Mouse (Mus musculus): ENCODE measurements around the gene Cyb5b.
"Not testable (repeated sequence)": the region's sequence is repeated elsewhere in the genome, so short reads cannot be mapped to it uniquely, and the experiment has no call there.

Gene Cyb5b

DNA sequence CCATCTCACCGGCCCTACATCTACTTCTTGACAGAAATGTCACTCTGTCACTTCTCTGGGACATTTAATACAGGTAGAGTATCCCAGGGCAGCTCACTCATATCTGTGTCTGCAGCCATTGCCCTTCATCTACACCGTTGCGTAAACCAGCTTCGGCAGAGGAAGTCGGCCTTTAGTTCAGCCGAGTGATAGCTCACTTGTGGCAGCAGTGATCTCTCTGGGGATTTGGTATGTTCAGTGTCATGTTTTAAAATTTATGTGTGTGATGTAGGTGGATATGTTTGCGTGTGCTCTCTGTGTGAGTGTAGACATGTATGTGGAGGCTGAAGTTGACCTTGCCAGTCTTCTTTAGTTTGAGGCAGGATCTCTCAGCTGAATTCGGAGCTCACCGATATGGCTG is 15.3 kb downstream of the Cyb5b start:
- DNase-seq (ENCODE audit: extremely low read depth, low read depth, low spot score) = no peak

DNA sequence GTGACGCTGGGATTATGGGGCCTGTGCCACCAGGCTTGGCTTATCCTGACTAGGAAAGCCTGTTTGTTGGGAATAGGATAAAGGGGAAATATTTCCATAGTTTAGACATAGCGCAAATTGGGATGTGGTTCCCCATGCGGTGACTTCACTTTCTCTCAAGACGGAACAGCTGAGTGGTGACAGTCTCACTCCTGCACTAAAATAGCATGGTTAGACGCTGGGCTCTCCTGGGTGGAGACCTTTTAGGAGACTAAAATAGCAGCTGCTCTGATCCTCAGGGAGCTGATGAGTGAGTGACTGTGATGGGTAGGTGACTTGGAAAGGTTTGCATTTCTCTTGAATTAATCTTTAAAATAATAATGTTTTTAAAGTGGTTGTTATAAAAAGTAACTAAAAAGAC is 17.4 kb downstream of the Cyb5b start:
- no peak for DNase-seq (ENCODE audit: extremely low read depth, low read depth, low spot score)

DNA sequence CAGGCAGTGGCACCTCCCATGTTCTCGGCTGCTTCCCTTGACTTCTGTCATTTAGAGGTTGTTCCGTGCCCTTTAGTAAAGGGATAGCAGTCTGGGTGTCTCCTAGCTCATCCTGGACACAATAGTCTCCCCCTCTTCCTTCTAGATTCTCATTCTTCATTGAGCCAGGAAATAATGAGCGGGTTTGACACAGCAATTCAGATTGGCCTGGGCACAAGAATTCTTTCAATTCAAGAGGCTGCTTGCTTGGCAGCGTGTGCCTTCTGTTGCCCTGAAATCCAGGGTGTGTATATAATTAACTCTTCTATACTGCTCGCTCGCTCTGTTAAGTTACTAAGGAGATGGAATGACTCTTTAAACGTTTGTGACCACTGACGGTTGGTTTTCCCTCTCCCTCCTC is 21.7 kb downstream of the Cyb5b start:
- no peak for DNase-seq (ENCODE audit: extremely low read depth, low read depth, low spot score)

DNA sequence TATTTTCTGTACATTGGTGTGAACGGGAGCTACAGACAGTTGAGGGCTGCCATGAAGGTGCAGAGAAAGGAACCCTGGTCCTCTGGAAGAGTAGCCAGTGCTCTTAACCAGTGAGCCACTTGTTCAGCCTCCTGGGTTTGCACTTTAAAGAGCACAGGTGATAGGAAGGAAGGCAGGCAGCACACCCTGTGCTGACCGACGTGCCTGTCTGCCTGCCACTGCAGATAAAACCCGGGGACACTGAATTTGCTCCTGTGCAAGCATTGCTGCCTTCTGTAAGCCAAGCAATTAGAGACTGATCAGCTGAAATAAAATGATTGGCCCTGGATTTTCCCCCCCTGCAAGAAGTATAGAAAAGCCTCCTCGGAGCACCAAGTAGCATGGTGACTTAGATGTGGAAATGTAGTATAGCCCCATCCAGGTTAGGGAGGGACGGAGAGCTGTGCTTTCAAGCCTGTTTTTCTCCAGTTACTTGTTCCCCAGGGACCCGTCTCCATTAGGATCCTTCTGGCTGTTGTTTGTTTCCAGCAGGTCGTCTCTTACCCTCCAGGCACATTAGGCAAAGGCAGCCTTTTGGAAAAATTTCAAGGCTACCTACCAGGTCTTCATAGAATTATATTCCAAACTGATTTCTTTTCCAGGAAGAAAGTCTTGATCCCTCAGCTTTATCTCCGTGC is 22.7 kb downstream of the Cyb5b start:
- DNase-seq (ENCODE audit: extremely low read depth, low read depth, low spot score) = no peak

DNA sequence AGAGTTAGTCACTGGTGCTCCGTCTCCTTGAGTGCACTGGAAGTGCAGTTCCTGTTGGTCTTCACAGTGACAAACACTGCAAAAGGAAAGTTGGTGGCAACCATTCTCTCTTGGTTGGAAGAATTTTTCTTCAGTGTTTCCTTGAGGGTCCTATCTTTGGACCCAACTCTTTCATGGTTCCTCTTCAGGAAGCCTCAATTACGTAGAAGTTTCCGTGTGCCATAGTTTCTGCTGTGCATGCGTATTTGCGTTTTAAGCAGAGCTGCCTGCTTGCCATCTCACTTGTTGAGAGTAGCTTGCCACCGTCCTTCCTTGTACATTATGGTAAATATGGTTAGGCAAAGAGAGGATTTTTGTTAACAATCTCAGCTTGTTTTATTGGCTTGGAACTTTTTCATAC is 30.7 kb downstream of the Cyb5b start:
- no peak for DNase-seq (ENCODE audit: extremely low read depth, low read depth, low spot score)

DNA sequence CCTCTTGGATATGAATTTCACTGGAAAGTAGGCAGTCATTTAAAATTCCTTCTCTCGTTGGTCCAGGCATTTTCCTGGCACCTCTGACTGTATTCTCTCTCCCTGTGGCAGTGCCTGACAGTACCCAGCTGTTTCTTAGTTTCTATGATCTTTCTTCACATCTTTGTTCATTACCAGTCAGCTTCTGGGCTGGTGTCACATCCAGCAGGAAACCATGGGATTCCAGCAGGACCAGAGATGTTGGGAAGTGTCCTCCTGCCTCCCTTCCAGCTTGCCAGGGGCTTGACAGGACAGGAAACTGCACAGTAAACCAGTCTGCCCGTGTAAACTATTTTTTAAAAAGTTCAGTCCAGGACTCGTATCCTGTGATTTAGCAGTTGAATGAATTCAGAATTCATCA is 34.6 kb downstream of the Cyb5b start:
- DNase-seq (ENCODE audit: extremely low read depth, low read depth, low spot score) = no peak

DNA sequence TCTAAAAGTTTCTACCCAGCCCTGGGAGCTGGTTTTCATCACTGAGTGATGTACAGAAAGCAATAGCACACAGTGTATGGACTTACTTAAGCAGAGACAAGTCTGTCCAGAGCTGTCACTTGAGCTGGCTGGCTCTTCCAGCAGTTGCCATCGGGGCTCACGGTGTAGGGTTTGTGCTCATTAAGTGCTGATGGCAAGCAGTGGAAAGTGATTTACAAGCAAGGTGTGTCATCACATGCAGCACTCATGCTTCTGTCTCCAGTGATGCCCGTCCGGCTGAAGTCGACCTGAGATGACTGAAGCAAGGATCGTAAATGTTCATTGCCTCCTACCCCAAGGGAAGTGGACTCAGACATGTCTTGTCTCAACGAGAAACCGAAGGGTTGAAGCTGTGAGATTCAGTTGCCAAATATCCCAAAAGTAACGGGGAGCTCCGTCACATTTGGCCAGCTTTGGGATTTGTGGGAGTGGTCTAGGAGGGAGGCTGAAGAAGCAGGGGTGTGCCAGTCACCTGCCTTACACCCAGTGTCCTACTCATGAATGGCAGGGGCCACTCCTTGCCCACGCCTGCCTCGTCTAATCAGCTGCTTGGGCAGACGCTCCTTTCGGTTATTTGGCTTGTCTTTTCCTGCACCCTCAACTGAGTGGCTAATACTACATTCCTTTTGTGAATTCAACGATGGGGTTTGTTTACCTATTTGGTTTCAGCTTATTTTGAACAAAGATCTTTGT is 36.4 kb downstream of the Cyb5b start:
- peak; percentile 25 for DNase-seq (ENCODE audit: extremely low read depth, low read depth, low spot score)

DNA sequence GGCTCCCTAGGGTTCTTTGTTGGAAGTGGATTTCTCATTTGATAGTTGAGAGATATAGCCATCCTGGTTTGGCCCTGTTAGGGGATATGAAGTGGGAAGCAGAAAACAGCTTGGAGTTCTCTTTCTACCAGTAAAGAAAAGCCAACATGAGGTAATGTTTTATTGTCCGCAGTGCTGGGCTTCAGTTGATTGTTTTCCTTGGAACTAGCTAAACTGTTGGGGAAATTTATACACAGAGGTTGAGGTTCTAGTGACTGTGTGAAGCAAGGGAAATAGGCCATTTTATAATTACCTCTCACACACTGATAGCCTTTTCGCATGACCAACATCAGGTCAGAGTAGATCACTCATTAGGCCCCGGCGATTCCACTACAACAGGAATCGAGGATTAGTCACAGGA is 37.2 kb downstream of the Cyb5b start:
- DNase-seq (ENCODE audit: extremely low read depth, low read depth, low spot score) = no peak

DNA sequence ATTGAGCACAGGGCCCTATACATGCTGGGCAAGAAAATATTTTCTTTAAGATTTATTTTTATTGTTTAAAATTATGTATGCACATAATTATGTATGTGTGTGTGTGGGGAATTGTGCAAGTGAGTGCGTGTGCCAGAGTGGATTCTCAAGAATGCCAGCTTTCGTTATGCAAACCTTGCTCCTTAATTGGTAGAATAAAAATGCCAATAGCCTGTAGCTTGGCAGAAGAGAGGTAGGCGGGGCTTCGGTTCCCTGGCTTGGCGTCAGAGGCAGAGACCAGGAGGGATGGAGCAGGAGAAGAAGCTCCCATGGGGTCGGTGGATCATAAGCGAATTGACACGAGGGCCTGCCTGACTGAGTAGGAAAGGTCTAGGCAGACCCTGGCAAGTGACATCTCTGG is 42.2 kb downstream of the Cyb5b start:
- peak; percentile 51 for DNase-seq (ENCODE audit: extremely low read depth, low read depth, low spot score)

DNA sequence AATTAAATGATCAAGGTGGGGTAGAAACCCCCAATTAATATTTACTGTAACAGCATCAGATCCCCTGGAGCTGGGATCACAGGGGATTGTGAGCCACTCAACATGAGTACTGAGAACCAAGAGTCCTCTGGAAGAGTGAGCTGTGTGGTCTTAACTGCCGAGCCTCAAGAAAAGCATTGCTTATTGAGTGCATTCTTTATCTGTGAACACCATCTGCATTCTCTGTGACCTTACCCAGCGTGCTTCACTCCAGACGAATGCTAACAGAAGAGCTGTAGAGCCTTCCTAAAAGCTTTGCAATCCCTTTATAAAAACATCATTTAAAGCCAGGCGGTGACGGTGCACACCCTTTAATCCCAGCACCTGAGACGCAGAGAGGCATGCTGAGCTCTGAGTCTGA is 42.9 kb downstream of the Cyb5b start:
- no peak for DNase-seq (ENCODE audit: extremely low read depth, low read depth, low spot score)

DNA sequence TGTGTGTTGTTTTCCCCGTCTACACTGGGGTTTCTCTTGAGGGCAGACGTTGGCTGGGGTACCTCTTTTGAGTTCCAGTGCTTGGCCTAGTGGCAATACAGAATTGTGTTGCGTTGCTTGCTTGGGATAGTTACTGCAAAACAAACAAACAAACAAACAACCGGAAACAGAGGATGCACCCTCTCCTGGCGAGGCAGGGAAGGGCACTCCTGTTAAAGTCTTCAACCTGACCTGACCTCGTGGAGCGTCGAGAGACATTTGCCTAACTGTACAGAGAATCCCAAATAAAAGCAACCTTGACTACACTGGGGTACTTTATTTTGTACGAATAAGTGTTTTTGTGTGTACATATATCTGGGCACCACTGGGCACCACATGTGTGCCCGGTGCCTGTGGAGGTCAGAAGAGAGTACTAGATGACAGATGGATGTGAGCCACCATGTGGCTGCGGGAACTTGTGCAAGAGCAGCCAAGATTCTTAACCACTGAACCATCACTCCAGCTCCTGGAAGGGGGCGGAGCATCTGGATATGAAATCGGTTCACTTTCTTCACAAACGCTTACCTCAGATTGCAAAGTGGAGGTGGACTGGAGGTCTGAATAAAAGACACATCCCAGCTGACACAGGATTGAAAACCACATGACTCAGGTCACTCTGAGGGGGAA is 44.5 kb downstream of the Cyb5b start:
- no peak for DNase-seq (ENCODE audit: extremely low read depth, low read depth, low spot score)

DNA sequence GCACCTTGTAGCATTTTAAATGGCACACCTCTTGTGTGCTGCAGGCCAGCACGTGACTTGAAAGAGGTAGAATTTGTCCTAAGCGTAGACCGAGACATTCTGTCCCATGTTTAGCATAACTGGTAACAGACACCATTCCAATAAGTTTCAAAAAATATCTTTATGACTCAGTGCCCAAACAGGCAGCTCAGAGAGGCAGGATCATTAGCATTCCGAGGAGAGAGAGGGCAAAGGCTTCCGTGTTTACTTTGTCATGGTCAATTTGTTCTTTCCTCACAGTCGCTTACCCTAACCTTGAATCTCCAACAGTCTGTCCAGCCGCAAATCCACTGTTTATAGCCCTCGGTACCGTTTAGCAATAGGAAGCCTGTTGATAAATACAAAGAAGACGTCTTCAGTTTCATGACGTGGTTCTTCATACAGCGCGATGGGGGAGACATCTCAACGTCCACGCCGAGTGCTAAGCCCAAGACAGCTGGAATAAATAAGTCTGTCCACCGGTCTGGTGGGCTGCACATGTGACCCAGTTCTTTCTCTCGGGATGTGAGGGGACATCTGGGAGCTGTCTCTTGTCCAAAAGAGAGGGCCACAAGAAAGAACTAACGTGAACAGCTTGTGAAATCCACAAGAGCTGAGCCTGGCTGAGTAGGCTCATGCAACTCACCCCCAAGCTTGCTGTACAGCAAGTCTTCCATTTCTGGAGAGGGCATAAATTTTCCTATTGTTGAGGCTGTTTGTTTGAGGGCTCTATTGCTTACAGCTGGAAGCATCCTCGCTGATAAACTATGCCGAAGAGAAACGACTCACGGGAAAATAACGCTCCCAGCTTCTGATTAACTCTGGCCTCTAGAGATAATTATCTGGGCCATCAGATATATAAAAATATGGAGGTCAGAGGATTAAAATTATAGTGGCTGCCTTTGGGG is 47.7 kb downstream of the Cyb5b start:
- no peak for DNase-seq (ENCODE audit: extremely low read depth, low read depth, low spot score)

DNA sequence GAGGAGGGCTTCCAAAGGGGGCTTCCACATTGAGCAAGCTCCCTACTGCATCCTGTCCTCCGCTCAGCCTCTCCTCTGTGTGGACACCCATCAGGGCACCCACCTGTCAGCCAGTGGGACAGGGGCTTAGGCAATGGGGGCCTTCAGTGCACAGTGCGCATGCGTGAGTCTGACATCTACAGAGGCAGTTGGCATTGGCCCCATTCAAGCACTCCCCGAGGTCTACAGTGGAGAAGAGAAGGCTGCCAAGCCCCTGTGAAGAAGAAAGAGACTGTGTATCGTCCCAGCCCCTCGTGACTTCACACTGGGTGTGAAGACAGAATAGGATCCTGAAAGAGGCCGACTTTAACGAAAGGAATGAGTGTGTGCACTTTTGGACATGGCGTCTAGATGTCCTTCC is 54.7 kb downstream of the Cyb5b start:
- DNase-seq (ENCODE audit: extremely low read depth, low read depth, low spot score) = no peak

DNA sequence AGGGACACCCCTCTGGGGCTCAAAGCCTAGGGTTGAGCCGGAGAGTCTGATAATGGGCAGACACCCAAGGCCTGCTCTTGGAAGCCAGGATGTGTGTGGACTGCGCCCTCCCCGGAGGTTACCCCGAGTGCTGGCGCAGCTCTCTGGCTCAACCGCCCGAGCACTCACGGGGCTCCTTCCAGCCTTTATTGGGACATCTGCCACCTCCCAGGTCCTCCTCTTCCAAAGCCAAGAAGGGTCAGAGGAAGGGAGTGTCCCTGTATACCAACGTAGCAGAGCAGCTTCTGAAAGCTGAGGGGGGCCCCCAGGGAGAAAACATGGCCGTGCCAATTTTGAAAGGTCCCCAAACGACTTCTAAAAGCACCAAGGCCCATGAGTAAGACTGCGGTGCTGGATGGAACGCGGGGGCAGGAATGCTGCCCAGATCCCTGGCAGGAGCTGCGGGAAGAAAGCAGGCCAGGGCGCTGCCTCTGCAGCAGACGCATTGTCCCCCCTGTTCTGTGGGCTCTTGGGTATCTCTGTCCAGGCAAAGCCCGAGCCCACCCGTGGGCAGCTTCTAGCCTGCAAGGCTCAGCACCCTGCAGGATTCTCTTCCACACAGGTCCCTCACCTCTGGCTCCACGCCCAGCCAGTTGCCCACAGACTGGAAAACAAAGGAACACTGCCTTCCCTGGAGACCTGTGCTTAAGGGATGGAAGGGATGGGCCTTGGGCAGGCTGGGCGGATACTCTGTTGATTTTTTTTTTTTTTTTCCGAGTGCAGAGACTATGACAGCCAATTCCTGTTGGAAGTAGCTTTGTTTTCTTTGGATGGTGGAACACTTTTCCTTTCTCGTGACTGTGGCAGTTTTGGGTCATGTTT is 55.5 kb downstream of the Cyb5b start:
- peak; percentile 65 for DNase-seq (ENCODE audit: extremely low read depth, low read depth, low spot score)

DNA sequence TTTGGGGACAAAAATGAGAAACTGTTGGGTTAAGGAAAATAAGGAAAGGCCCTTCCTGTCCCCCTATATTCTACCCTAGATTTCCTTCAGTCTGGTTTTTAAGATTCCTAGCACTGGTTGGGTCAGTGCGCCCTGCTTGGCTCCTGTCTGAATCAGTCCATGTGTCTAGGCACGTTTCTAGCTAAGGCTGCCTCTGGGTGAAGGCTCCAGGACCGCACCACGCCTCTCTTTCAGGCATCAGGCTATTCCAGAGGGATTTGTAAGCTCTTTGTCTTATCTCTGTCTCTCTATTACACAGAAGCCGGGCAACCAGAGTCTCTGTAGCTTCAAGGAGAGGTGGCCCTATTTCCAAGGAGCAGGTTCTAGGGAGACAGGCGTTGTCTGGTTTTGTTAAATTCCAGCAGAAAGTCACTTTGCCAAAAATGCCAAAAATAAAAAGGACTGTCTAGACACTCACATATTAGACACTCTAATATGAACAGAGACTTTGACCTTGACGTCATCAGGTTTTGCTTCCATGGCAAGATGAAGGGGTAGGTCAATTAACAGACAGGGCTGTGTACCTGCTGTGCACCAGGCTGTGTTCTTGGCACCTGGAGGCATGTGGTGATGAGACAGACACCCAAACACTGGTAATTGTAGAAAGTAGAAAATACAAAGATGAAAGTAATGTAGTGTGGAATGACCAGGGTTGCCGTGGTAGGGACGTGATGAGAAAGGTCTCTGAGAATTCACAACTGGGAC is 56.5 kb downstream of the Cyb5b start:
- peak; percentile 49 for DNase-seq (ENCODE audit: extremely low read depth, low read depth, low spot score)

DNA sequence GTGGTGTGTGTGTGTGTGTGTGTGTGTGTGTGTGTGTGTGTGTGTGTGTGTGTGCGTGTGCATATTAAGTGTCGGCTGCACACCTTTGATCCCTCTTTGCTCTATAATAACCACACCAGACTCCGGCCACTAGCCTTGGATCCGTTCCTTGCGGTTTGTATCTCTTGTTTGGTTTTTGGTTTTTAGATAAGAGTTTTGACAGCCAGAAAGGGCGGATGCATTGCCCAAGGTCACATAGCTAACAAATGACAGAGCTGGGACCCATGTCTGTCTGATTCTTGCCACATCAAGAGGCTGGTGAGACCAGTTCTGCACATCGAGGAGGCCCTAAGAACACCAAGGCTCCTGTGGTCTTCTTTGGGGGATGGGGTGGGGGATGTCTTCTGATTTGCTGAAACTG is 58.7 kb downstream of the Cyb5b start:
- DNase-seq (ENCODE audit: extremely low read depth, low read depth, low spot score) = no peak

DNA sequence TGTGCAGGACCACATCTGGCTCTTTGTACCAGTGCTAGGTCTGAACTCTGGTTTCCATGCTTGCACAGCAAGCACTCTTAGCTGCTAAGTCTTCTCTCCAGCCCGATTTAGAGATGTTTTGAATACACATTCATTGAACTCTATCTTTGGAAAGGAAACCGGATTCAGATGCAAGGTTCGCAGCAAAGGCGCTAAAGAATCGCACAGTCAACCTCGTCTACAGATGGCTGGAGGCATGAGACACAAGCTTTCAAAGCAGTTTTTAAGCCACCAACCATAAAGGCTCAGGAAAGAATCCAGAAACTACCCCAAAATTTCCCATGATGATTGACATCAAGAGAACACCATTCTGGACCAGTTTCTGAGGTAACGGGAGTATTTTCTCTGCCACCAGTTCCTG is 61.6 kb downstream of the Cyb5b start:
- DNase-seq (ENCODE audit: extremely low read depth, low read depth, low spot score) = no peak

DNA sequence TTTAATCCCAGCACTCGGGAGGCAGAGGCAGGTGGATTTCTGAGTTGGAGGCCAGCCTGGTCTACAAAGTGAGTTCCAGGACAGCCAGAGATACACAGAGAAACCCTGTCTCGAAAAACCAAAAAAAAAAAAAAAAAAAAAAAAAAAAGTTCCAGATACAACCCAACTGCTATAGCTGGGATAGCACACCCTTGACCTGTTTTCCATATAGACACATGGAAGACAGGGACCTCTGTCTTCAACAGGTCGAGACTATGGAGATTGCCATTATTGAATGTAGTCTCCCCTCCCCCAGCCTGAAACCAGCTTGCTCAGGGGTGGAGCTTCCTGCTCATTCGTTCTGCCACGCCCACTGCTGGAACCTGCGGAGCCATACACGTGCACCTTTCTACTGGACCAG is 66.8 kb downstream of the Cyb5b start:
- DNase-seq (ENCODE audit: extremely low read depth, low read depth, low spot score) = not testable (repeated sequence)

DNA sequence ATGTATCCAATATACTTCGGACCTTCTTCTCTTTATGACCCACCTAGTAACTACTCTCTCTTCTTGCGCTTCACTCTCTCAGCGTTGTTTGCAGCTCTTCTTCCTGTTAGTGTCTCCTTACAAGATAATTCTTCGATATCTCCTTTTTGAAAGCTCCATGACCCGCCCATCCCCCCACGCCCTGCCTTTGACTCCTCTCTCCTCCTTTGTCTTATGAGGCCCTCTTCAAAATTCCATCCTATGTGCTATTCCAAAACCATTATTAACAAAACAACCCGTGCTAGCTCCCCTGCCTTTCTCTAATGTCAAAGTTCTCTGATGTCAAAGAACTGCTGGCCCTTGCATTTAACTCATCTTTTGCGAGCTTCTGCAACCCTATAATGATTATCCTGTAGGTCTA is 67.7 kb downstream of the Cyb5b start:
- DNase-seq (ENCODE audit: extremely low read depth, low read depth, low spot score) = no peak

DNA sequence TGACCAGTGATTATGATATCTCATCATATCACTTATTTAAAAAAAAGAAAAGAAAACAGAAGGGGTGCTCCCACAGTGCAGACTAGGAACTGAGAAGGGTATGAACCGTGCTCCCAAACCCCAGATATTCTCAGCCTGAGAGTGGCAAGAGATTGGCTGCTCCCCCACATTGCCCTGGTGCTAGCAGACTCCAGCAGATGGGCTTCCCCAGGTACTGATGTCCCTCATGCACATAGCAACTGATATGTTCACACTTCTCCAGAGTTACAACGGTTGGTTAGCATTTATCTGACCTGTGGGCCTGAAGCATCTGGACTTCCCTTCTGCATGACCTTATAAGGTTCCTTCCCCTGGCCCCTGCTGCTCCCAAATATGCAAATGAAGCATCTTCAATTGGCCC is 68.6 kb downstream of the Cyb5b start:
- DNase-seq (ENCODE audit: extremely low read depth, low read depth, low spot score) = no peak

All from fat pad, adult 2 months (tissue).